Mouse (Mus musculus): ENCODE results near the gene Htr5b.

GRCm38 (mm10) chr1:121527600-121528398, 466 bp downstream of the Htr5b start:
- no peak for TF ChIP-seq CTCF (IDR thresholded peaks at IDR 0.05; ENCODE audit: low read depth, low read length)
- TF ChIP-seq POLR2A (IDR thresholded peaks at IDR 0.05; ENCODE audit: extremely low read depth, insufficient read depth, low read length): no peak

Measured in liver, adult 2 months (tissue).